Mouse (Mus musculus) urinary bladder, postnatal 36 days (tissue): Measurements from ENCODE around the gene Myh14.

Source experiments
- DNase-seq, 2 experiments: peaks; one replicate each; pipeline ENCODE4 v3.0.0; 2022; ENCODE audit warnings: low spot score in 2 of 2, mixed read lengths in 1 of 2

Myh14 gene

DNA sequence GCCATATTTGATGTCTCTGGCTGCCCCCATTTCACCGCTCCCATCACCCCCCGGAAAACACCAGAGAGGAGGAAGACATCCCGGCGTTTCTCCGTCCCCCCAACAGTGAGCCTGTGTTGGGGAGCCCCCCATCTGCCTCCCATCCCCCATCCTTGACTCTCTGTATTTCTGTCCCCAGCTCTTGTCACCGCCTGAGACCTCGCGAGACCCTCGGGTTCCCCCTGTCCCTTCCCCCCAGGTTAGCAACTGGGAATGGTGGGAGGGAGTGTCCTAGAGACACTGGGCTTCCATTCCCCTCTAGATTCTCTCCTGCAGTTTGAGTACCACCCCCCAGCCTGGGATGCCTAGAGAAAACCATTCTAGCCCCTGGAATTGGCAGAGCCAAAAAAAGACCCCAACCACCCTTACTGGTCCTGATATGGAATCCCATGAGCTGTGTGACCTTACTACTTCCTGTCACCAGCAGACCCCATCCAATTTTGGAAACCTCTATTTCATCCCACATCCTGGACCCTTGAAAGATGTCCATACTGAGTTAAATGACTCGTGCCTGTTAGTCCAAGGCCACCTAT, 69.9 kb downstream of the Myh14 start:
- DNase-seq: no peak

DNA sequence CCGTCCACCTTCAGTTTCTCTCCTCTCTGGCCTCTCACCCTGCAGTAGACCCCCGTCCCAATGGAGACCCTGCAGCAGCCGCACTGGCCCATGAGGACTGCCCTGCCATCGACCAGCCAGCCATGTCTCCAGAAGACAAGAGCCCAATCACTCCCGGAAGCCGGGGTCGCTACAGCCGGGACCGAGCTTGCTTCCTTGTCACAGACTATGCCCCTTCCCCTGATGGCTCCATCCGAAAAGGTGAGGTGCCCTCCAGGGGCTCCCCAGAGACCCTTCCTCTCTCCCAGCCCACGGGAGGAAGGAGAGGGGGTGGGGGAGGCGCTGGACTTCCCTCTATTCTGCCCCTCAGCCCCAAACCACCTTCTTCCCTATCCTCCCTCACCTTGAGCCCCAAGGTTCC, 72.3 kb downstream of the Myh14 start:
- no peak for DNase-seq

GRCm38 (mm10) chr7:44597666-44598065, 73.0 kb downstream of the Myh14 start:
- no peak for DNase-seq

- no peak for DNase-seq
Observed at GRCm38 (mm10) chr7:44596996-44597538, 73.6 kb downstream of the Myh14 start.

DNA sequence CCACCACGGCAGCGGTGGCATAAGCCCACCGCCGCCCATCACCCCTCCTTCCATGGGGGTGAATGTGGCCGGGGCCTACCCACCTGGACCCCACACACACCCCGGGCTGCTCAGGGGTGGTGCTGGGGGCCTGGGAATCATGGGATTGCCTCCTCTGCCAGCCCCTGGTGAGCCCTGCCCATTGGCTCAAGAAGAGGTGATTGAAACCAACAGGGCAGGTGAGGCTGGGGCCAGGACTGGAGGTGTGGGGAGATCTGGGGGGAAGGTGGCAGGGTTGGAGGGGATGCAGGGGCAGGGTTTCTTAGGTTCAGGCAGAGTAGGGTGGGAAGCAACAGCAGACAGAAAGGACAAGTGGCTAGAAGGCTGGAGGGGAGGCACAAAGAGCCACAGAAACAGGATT, 74.6 kb downstream of the Myh14 start:
- no peak for DNase-seq

GRCm38 (mm10) chr7:44595131-44595561, 75.5 kb downstream of the Myh14 start:
- no peak for DNase-seq

GRCm38 (mm10) chr7:44594291-44594690, 76.4 kb downstream of the Myh14 start:
- DNase-seq: no peak

DNA sequence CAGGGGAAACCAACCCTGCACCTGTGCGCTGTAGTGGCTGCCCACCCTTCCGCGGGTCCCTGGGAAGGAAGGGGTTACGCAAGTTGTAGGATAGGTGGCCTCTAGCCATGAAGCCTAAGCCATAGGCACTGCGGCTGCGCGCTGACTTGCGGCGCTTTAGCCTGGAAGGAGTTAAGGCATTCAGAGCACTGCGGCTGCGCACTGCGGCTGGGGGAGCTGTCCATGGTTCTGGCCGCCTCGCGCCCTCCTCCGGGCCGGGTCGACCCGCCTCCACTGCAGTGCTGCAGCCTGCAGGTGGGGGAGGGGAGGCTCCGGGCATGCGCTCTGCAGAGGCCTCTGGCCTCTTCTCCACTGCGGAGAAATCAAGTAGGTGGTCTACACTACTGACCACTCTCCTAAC, 76.9 kb downstream of the Myh14 start:
- DNase-seq: peak; percentile 53 to 77

DNA sequence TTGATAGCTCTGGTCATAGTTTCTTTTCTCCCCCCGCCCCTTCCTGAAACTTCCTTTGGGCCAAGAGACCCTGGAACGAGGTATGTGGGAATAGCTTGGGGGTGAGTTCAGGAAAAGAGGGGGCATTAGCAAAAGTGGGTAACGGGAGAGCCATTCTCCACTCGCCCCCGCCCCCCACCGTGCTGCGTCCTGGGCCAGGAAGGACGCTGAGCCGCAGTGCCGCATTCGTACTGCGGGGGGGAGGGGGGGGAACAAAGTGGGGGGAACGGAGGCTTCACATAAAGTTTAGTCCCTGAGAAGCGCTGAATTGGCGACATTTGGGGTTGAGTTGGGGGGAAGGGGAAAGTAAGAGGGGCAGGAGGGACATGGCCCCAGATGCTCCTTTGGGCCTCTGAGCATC, 77.6 kb downstream of the Myh14 start:
- DNase-seq: no peak

DNA sequence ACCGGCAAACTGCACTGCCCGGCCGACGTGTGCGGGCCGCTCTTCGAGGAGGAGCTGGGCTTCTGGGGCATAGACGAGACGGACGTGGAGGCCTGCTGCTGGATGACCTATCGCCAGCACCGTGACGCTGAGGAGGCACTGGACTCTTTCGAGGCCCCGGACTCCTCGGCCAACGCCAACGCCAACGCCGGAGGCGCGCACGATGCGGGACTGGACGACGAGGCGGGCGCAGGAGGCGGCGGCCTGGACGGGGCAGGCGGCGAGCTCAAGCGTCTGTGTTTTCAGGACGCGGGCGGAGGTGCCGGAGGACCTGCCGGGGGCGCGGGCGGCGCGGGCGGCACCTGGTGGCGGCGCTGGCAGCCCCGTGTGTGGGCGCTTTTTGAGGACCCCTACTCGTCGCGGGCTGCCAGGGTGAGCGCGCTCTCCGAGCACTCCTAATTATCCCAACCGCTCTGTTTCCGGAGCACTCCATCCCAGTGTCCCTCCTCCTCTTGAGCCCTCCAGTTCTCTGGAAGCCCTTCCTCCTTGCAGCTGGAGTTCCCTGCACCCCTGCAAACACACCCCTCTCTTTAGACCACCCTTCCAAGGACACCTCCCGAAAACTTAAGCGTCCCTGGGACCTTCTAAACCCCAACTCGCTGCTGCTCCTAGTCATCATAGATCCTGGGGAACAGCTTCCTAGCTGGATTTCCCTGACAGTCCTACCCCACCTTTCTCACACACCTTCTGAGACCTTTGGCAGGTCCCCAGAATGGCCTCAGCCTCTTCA, 79.1 kb downstream of the Myh14 start:
- no peak for DNase-seq

DNA sequence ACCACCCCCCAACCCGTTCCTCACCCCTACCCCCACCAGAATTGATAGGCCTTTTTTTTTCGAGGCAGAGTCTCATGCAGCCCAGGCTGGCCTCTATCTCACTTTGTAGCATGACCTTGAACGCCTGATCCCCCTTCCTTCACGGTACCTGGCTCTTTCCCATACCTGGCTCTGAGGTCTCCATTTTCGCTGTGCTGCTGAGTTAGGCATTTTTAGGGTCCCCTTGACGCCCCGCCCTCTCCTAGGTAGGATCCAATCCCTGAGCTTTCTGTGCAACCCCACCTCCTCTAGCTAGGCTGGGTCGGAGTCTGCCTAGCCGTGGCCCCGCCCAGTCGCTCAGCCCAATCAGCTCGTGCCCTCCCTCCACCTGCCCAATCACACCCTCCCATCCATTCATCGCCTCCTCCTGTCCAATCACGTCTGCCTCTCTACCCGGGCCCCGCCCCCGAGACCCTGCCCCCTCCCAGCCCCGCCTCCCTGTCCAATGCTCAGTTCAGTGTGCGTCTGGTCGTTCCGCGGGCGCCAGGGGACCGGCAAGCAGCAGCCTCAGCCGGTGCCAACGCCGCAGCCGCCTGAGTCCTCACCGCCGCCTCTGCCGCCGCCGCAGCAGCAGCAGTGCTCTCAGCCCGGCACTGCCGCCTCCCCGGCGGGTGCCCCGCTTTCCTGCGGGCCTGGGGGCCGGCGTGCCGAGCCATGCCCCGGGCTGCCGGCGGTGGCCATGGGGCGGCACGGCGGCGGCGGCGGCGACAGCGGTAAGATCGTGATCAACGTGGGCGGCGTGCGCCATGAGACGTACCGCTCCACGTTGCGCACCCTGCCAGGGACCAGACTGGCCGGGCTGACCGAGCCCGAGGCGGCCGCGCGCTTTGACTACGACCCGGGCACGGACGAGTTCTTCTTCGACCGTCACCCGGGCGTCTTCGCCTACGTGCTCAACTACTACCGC, 80.0 kb downstream of the Myh14 start, which contains the start of gene Kcnc3:
Kcnc3 (plus strand) TSS at position 263 of the 946 bp plus-strand sequence.
- peak; percentile 65 to 84 for DNase-seq

- DNase-seq: no peak
Observed at GRCm38 (mm10) chr7:44589946-44590345, 80.7 kb downstream of the Myh14 start.

GRCm38 (mm10) chr7:44589149-44589548, 81.5 kb downstream of the Myh14 start:
- peak; percentile 3 to 57 for DNase-seq

DNA sequence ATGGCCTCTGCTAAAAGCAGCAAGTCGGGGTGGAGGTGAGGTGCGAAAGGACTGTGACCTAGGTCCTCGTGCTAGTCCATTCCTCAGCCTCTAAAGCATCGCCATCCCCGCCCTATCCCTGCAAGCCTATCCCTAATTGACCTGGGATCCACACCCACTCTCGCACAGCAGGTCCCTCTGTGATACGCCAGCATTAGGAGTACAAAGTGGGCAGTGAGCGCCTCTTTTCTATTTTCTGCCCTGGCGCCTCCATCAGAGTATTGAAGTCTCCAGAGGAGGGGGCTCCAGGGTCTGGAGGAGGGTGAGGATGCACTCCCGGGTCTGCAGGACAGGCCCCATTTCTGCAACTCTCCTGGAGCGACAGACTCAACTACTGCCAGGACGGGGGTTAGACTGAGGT, 82.3 kb downstream of the Myh14 start:
- DNase-seq: no peak

DNA sequence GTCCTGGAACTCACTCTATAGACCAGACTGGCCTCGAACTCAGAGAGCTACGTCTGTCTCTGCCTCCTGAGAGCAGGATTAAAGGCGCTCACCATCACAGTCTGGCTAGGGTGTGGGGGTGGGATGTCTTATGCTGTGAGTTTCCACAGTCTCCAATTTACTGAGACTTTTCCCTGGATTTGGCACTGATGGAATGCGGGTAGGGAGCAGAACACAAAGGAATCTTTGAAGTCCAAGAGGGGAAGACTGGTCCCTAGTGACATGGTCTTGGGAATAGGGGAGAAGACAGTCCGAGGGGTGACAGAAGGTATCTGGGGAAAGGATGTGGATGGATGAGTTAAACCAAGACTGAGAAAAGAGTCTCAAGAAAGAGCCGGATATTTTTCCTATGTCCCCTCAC, 83.0 kb downstream of the Myh14 start:
- DNase-seq: no peak

DNA sequence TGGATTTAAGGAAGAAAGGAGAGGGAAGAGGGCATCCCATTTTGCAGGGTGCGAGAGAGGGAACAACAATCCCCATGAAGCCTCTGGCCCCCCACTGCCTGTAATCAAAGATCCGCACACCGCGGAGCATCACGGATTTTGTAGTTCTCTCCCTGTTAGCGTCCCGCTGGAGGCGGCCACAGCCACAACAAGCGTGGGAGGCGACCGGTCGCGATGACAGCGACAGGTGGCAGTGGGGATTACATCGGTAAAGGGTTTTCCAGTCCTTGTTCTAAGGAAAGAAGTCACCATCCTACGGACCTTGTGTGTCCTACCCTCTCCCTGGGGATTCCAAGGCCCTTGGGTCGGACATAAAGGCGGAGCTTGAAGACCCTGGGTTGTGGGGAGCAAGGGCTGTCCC, 83.7 kb downstream of the Myh14 start:
- no peak for DNase-seq

DNA sequence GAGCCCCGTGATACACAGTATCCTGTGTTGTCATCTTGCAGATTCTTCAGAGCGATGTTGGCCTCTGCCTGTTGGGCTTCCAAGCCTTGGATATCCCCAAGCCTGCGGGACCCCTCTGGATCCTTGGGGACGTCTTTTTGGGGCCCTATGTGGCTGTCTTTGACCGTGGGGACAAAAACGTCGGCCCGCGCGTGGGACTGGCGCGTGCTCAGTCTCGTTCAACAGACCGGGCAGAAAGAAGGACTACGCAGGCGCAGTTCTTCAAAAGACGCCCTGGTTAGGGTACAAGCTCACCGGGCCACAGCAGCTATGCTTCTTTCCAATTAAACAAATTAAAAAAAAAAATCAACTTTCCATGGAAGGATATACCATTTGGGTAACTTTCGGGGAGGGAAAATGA, 84.1 kb downstream of the Myh14 start:
- no peak for DNase-seq

GRCm38 (mm10) chr7:44585606-44586005, 85.0 kb downstream of the Myh14 start:
- DNase-seq: no peak

GRCm38 (mm10) chr7:44584921-44585320, 85.7 kb downstream of the Myh14 start:
- no peak for DNase-seq

- DNase-seq: no peak
Observed at GRCm38 (mm10) chr7:44584265-44584804, 86.3 kb downstream of the Myh14 start.

- DNase-seq: no peak
Observed at GRCm38 (mm10) chr7:44583146-44583545, 87.5 kb downstream of the Myh14 start.

DNA sequence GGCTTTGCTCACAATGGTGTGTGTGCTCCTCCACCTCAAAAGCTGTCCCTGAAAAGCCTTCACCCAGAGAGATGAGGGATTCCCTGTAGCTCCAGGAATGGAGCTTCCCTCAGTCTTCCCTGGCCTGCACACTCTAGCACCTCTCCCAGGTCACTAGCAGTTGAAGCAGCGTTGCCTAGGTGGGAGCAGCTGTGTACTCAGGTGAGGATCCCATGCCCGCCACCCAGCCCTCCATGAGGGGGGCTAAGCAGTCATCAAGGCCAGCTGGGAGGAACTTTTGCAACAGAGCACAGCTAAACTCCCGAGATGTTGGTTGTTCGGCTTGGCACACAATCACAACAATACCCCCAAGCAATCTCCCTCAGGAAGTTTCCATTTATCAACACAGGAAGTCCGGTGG, 87.9 kb downstream of the Myh14 start:
- DNase-seq: no peak
